ENCODE assay signal across 15 mouse cellular contexts in genomic region chr9:109118106-109118505, GRCm38 (mm10). TPM values are rescaled to one million over a fixed set of nuclear protein-coding genes. Genes with fewer than 3 reads are reported as not detected.
DNase-seq lines count a peak whose midpoint lies in the region; ATAC-seq and TF ChIP-seq lines count a peak whose summit lies in the region.
"Had no signal": no experiment of that assay in that cellular context is flagged by ENCODE, and none has a peak within 500 bp of the region (broad histone marks: within the 10 kb centered on the region; RNA-seq: fewer than 3 reads in every experiment).

No protein-coding gene starts in this region.

- H3K9me3 ChIP-seq in forebrain, embryonic 10.5 days: no peaks in the 10 kb centered on the region
- no peaks in the 10 kb centered on the region for H3K9me3 ChIP-seq in forebrain, embryonic 11.5 days (ENCODE audit: control insufficient read depth, low read length)
- H3K9me3 ChIP-seq in kidney, embryonic 15.5 days (replicated peaks): no peaks in the 10 kb centered on the region
- no peaks in the 10 kb centered on the region for H3K9me3 ChIP-seq in lung, embryonic 14.5 days (ENCODE audit: low read depth, low read length)
- H3K9me3 ChIP-seq: midbrain, embryonic 15.5 days had no signal

- H3K36me3 ChIP-seq in forebrain, embryonic 10.5 days (replicated peaks): peaks cover 77% of the 10 kb centered on the region
- peaks cover 39% of the 10 kb centered on the region for H3K36me3 ChIP-seq in forebrain, embryonic 11.5 days (ENCODE audit: control insufficient read depth, insufficient read depth, low read length)
- H3K36me3 ChIP-seq in kidney, embryonic 15.5 days: peaks cover 67% of the 10 kb centered on the region
- peaks cover 68% of the 10 kb centered on the region for H3K36me3 ChIP-seq in lung, embryonic 14.5 days (ENCODE audit: insufficient read depth)

- H3K4me3 ChIP-seq in forebrain, embryonic 10.5 days: no peak overlapping the region
- H3K4me3 ChIP-seq in forebrain, embryonic 11.5 days (ENCODE audit: low read depth, low read length): no peak overlapping the region
- H3K4me3 ChIP-seq in kidney, embryonic 15.5 days (replicated peaks): no peak overlapping the region
- no peak overlapping the region for H3K4me3 ChIP-seq in lung, embryonic 14.5 days (ENCODE audit: low read depth, low read length)
- H3K4me3 ChIP-seq: erythroblast, embryonic 14.5 days; midbrain, embryonic 15.5 days had no signal

- H3K27me3 ChIP-seq in forebrain, embryonic 10.5 days (ENCODE audit: poor library complexity, severe bottlenecking): no peaks in the 10 kb centered on the region
- H3K27me3 ChIP-seq in forebrain, embryonic 11.5 days (ENCODE audit: control insufficient read depth, insufficient read depth, low read length): no peaks in the 10 kb centered on the region
- H3K27me3 ChIP-seq in kidney, embryonic 15.5 days: no peaks in the 10 kb centered on the region
- H3K27me3 ChIP-seq in lung, embryonic 14.5 days (ENCODE audit: insufficient read depth, low read length): no peaks in the 10 kb centered on the region
- H3K27me3 ChIP-seq: midbrain, embryonic 15.5 days had no signal

- peak; percentile 12 for DNase-seq in forebrain, embryonic 10.5 days (ENCODE audit: extremely low spot score, low spot score)
- DNase-seq in forebrain, embryonic 11.5 days (ENCODE audit: low spot score): no peak
- DNase-seq in kidney, adult 9 months: peak; percentile 53
- peak; percentile 8 for DNase-seq in adipocyte (ENCODE audit: low spot score)
- DNase-seq in lung, embryonic 14.5 days: peak; percentile 11
- DNase-seq in spleen, adult 18-20 months: no peak
- DNase-seq in urinary bladder, postnatal 10 days (ENCODE audit: low spot score): no peak
- DNase-seq: cerebellum, adult 11 months had no signal

- WGBS in forebrain, embryonic 10.5 days: 89% methylated on average over 4 of the region's 4 CpGs
- WGBS in forebrain, embryonic 11.5 days: 86% methylated on average over 4 of the region's 4 CpGs
- 79% methylated on average over 4 of the region's 4 CpGs for WGBS in kidney, embryonic 15.5 days
- WGBS in lung, embryonic 14.5 days: 86% methylated on average over 4 of the region's 4 CpGs

- TF ChIP-seq CTCF in lung, embryonic 14.5 days (IDR thresholded peaks at IDR 0.05; ENCODE audit: low read depth): no peak

- H3K4me1 ChIP-seq in forebrain, embryonic 10.5 days: no peaks in the 10 kb centered on the region
- no peaks in the 10 kb centered on the region for H3K4me1 ChIP-seq in forebrain, embryonic 11.5 days (replicated peaks; ENCODE audit: control insufficient read depth, insufficient read depth, low read length)
- peaks cover 3% of the 10 kb centered on the region; the same call in 1 of the 2 replicates for H3K4me1 ChIP-seq in kidney, embryonic 15.5 days
- H3K4me1 ChIP-seq in lung, embryonic 14.5 days (ENCODE audit: insufficient read depth): no peaks in the 10 kb centered on the region
- H3K4me1 ChIP-seq: midbrain, embryonic 15.5 days had no signal

- no peak overlapping the region for H3K9ac ChIP-seq in forebrain, embryonic 11.5 days (ENCODE audit: low read length)
- H3K9ac ChIP-seq in kidney, embryonic 15.5 days: no peak overlapping the region
- H3K9ac ChIP-seq in lung, embryonic 14.5 days: no peak overlapping the region
- H3K9ac ChIP-seq: midbrain, embryonic 15.5 days had no signal

- no peak overlapping the region for H3K27ac ChIP-seq in forebrain, embryonic 10.5 days
- H3K27ac ChIP-seq in forebrain, embryonic 11.5 days (ENCODE audit: low read depth, low read length): no peak overlapping the region
- H3K27ac ChIP-seq in kidney, embryonic 15.5 days: no peak overlapping the region
- no peak overlapping the region for H3K27ac ChIP-seq in lung, embryonic 14.5 days (ENCODE audit: low read depth)
- H3K27ac ChIP-seq: midbrain, embryonic 15.5 days had no signal

- no peak for ATAC-seq in forebrain, embryonic 11.5 days (replicated peaks; ENCODE audit: low FRiP score)
- ATAC-seq in kidney, embryonic 15.5 days (replicated peaks; ENCODE audit: low FRiP score): no peak
- ATAC-seq in lung, embryonic 14.5 days (ENCODE audit: insufficient read depth): no peak
- ATAC-seq: midbrain, embryonic 15.5 days had no signal

- no peak overlapping the region for H3K4me2 ChIP-seq in forebrain, embryonic 11.5 days (ENCODE audit: low read depth, low read length, severe bottlenecking)
- H3K4me2 ChIP-seq in kidney, embryonic 15.5 days: no peak overlapping the region
- H3K4me2 ChIP-seq in lung, embryonic 14.5 days: no peak overlapping the region
- H3K4me2 ChIP-seq: midbrain, embryonic 15.5 days had no signal

RNA-seq across cellular contexts. Expression of gene Plxnb1, which starts 22.9 kb away (rescaled TPM):
- polyA plus RNA-seq in forebrain, embryonic 10.5 days (2016; fragmentation: Nextera tagmentation; extraction: Ambion mirVana): 27.0 and 28.9 TPM in 2 replicates
- polyA plus RNA-seq in forebrain, embryonic 11.5 days (2014; fragmentation: Nextera tagmentation; extraction: Ambion mirVana): 27.3 and 28.3 TPM in 2 replicates
- polyA plus RNA-seq in kidney, embryonic 15.5 days (2015; fragmentation: Nextera tagmentation; extraction: Ambion mirVana): 15.2 and 19.4 TPM in 2 replicates
- polyA plus RNA-seq in lung, embryonic 14.5 days (2014; fragmentation: Nextera tagmentation; extraction: Ambion mirVana): 16.1 and 18.4 TPM in 2 replicates

RNA-seq across cellular contexts. Expression of gene Tma7, which starts 35.7 kb away (rescaled TPM):
- polyA plus RNA-seq in forebrain, embryonic 10.5 days (2016; fragmentation: Nextera tagmentation; extraction: Ambion mirVana): 793 and 804 TPM in 2 replicates
- polyA plus RNA-seq in forebrain, embryonic 11.5 days (2014; fragmentation: Nextera tagmentation; extraction: Ambion mirVana): 671 and 746 TPM in 2 replicates
- 616 and 693 TPM in 2 replicates for polyA plus RNA-seq in kidney, embryonic 15.5 days (2015; fragmentation: Nextera tagmentation; extraction: Ambion mirVana)
- 599 and 638 TPM in 2 replicates for polyA plus RNA-seq in lung, embryonic 14.5 days (2014; fragmentation: Nextera tagmentation; extraction: Ambion mirVana)

RNA-seq across cellular contexts. Expression of gene Ccdc51, which starts 35.8 kb away (rescaled TPM):
- 13.3 and 14.7 TPM in 2 replicates for polyA plus RNA-seq in forebrain, embryonic 10.5 days (2016; fragmentation: Nextera tagmentation; extraction: Ambion mirVana)
- polyA plus RNA-seq in forebrain, embryonic 11.5 days (2014; fragmentation: Nextera tagmentation; extraction: Ambion mirVana): 13.2 and 17.4 TPM in 2 replicates
- polyA plus RNA-seq in kidney, embryonic 15.5 days (2015; fragmentation: Nextera tagmentation; extraction: Ambion mirVana): 12.9 and 13.6 TPM in 2 replicates
- polyA plus RNA-seq in lung, embryonic 14.5 days (2014; fragmentation: Nextera tagmentation; extraction: Ambion mirVana): 9.3 and 10.6 TPM in 2 replicates

RNA-seq across cellular contexts. Expression of gene Fbxw21, which starts 43.7 kb away (rescaled TPM):
- polyA plus RNA-seq in forebrain, embryonic 10.5 days (2016; fragmentation: Nextera tagmentation; extraction: Ambion mirVana): not detected in 2 replicates
- polyA plus RNA-seq in forebrain, embryonic 11.5 days (2014; fragmentation: Nextera tagmentation; extraction: Ambion mirVana): not detected in 2 replicates
- polyA plus RNA-seq in kidney, embryonic 15.5 days (2015; fragmentation: Nextera tagmentation; extraction: Ambion mirVana): not detected in 2 replicates
- not detected in 2 replicates for polyA plus RNA-seq in lung, embryonic 14.5 days (2014; fragmentation: Nextera tagmentation; extraction: Ambion mirVana)
- polyA plus RNA-seq: erythroblast, embryonic 14.5 days; hindbrain, embryonic 11.5 days; large intestine, adult 2 months; limb, embryonic 11.5 days; midbrain, embryonic 15.5 days; small intestine, adult 2 months had no signal

RNA-seq across cellular contexts. Expression of gene Atrip, which starts 44.2 kb away (rescaled TPM):
- 34.9 and 35.0 TPM in 2 replicates for polyA plus RNA-seq in forebrain, embryonic 10.5 days (2016; fragmentation: Nextera tagmentation; extraction: Ambion mirVana)
- polyA plus RNA-seq in forebrain, embryonic 11.5 days (2014; fragmentation: Nextera tagmentation; extraction: Ambion mirVana): 28.1 and 32.1 TPM in 2 replicates
- 26.3 and 27.0 TPM in 2 replicates for polyA plus RNA-seq in kidney, embryonic 15.5 days (2015; fragmentation: Nextera tagmentation; extraction: Ambion mirVana)
- 24.5 and 27.6 TPM in 2 replicates for polyA plus RNA-seq in lung, embryonic 14.5 days (2014; fragmentation: Nextera tagmentation; extraction: Ambion mirVana)

Comparison
In these comparisons a context has a peak if more than half of its experiments do, and no peak if none do; other contexts are left out.
1. DNase-seq: peak in forebrain, embryonic 10.5 days (single experiment), kidney, adult 9 months (single experiment), adipocyte (single experiment) and lung, embryonic 14.5 days (single experiment); none in forebrain, embryonic 11.5 days (single experiment), spleen, adult 18-20 months (0 of 2) and urinary bladder, postnatal 10 days (single experiment).